Mouse (Mus musculus) heart, embryonic 15.5 days (tissue): ENCODE measurements around the gene Rln1. TPM values are rescaled to one million over a fixed set of nuclear protein-coding genes. Genes with fewer than 3 reads are reported as not detected.
A peak's percentile ranks its signal among the peaks of the same experiment; 100 is the strongest.

Experiments
- ATAC-seq: fragments of 200-750 bp; cut with Nextera tagmentation; replicated peaks from 2 replicates; pipeline ENCODE4 v1.8.0; 2017; ENCODE audit warnings: low read depth, moderate TSS enrichment; ENCODE audit not compliant: insufficient number of reproducible peaks, insufficient read depth, low FRiP score
- H3K27ac ChIP-seq: fragments of 300-500 bp; sonication (generic); 2 replicates; pipeline ENCODE4 v1.5.1; 2015; ENCODE audit warnings: mild to moderate bottlenecking, inconsistent platforms
- H3K27me3 ChIP-seq: fragments of 300-500 bp; sonication (generic); 2 replicates; pipeline ENCODE4 v1.6.1; 2015; ENCODE audit warnings: inconsistent platforms
- H3K36me3 ChIP-seq: fragments of 300-500 bp; sonication (generic); 2 replicates; pipeline ENCODE4 v1.6.1; 2015; ENCODE audit warnings: mild to moderate bottlenecking, inconsistent platforms
- H3K4me1 ChIP-seq: fragments of 300-500 bp; sonication (generic); replicated peaks from 2 replicates; pipeline ENCODE4 v1.6.1; 2015; ENCODE audit warnings: inconsistent platforms
- H3K4me2 ChIP-seq: fragments of 300-500 bp; sonication (generic); 2 replicates; pipeline ENCODE4 v1.6.1; 2015; ENCODE audit warnings: inconsistent platforms, mild to moderate bottlenecking, moderate library complexity
- H3K4me3 ChIP-seq: fragments of 300-500 bp; sonication (generic); 2 replicates; pipeline ENCODE4 v1.5.1; 2015; ENCODE audit warnings: mild to moderate bottlenecking, inconsistent platforms
- H3K9ac ChIP-seq: fragments of 300-500 bp; sonication (generic); 2 replicates; pipeline ENCODE4 v1.6.1; 2015; ENCODE audit warnings: mild to moderate bottlenecking, inconsistent platforms
- H3K9me3 ChIP-seq: fragments of 300-500 bp; sonication (generic); replicated peaks from 2 replicates; pipeline ENCODE4 v1.6.1; 2016; ENCODE audit warnings: inconsistent platforms
- WGBS: fragments of 180-500 bp; shearing (Covaris S2); methylation state at CpG from one replicate; pipeline ENCODE4 v1.1.7; 2015; ENCODE audit warnings: mixed read lengths; 5-methylcytosine and 5-hydroxymethylcytosine counted together
- polyA plus RNA-seq: library from polyadenylated mRNA; unstranded; fragments of >200 nt; fragmentation: Nextera tagmentation; extraction: Ambion mirVana; gene quantifications from 2 replicates; pipeline ENCODE4 v1.2.1, GENCODE M21; 2015

Rln1 gene
- polyA plus RNA-seq, 1 experiment from 2014 or later: 0.18 TPM

DNA sequence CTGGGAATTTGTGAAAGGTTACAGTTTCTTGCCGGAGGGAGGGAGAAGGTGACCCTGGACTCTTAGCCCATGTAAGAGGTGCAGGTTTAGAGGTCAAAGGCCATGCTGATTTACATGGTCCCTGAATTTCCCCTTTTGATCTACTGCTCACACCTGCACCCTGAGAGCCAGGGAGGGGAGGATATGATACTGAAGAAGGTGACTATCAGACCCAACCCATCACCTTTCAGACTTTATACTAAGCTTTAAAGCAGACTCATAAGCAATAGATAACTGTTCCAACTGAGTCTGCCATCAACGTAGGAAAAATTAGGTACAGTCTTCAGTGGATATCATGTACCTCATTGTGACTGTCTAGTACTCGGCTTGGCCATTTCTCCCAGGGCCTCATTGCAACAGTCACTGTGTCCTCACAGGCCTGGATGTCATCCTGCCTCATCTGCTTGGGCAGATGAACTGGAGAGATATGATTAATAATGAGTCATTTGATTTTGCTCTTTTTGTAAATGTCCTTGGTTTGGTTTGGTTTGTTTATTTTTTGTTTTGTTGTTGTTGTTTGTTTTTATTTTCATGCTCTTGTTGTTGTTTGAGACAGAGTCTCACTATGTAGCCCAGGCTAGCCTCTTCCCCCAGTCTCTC is 34.3 kb upstream of the Rln1 start:
- no peak for ATAC-seq
- Histone ChIP-seq H3K9ac (no peak overlapping the region), H3K27ac (no peak overlapping the region), H3K36me3 (no peaks in the 10 kb centered on the region), H3K4me1 (peaks cover 6% of the 10 kb centered on the region), H3K27me3 (no peaks in the 10 kb centered on the region), H3K9me3 (no peaks in the 10 kb centered on the region), H3K4me3 (no peak overlapping the region), H3K4me2 (no peak overlapping the region)
- WGBS: 71% methylated on average over 3 of the region's 3 CpGs

DNA sequence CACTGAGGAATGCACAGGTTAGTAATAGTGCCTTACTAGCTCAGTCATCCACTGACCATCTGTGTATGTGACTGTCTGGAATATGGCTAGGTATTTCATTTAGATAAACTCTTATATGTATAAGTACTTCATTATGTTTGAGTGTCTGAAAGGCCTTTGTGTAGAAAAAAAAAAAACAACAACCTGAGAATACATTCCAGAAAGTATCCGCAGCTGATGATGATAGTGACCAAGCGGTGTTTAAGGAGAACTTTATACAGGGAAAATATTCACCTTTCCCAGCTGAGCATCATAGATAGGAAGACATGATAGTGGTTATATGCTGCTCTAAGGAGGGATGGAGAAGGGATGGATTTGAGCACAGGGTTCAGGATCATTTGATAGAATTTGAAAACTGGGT is 33.6 kb upstream of the Rln1 start:
- Histone ChIP-seq H3K27me3 (no peaks in the 10 kb centered on the region), H3K9me3 (no peaks in the 10 kb centered on the region), H3K4me3 (no peak overlapping the region; the same call in 1 of the 2 replicates), H3K4me1 (peaks cover 6% of the 10 kb centered on the region), H3K27ac (no peak overlapping the region), H3K4me2 (no peak overlapping the region), H3K9ac (no peak overlapping the region), H3K36me3 (no peaks in the 10 kb centered on the region)
- ATAC-seq: no peak
- WGBS: 81% methylated on average over 2 of the region's 2 CpGs

DNA sequence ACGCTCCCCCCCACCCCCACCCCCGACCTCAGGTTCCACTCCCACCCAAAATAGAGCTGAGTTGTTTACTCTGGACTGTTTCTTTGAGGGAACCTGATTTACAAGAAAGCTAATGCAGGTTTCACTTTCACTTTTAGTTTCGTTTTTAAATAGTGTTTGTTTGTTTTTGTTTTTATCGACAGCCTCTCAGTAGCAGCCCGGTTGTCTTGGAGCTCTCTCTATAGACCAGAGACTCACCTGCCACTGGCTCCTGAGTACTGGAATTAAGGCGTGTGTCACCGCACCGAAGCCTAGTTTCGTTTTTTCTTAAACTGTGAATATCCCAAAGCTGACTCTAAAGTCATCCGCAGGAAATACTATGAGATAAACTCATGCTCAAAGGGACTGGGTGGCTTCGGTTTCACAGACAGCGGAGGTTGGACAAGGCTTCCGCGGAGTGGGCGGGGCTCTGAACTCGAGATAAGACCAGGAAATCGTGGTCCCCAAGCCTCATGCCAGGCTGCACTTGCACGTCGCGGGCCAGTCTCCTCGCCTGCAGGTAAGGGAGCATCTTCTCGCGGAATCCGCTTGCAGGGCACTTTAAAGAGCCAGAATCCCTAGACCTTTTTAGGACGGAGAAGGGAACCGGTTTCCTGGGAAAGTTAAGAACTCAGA is 32.6 kb upstream of the Rln1 start, which contains the start of the genes Plgrkt and Cd274:
Gene Plgrkt, minus strand, starts transcription at position 422 of the 654 bp plus-strand sequence.
Gene Cd274, plus strand, starts transcription at position 487 of the 654 bp plus-strand sequence.
- H3K4me1 ChIP-seq: peaks cover 11% of the 10 kb centered on the region
- peak; percentile 71; the same call in 1 of the 2 replicates for ATAC-seq
- WGBS: 2% methylated on average over 26 of the region's 26 CpGs
- peak within 1 kb of the TSS; percentile 52; the same call in 1 of the 2 replicates for H3K27ac ChIP-seq
- peak within 1 kb of the TSS; percentile 88 for H3K4me2 ChIP-seq
- H3K36me3 ChIP-seq: no peaks in the 10 kb centered on the region
- H3K9me3 ChIP-seq: no peaks in the 10 kb centered on the region
- H3K27me3 ChIP-seq: no peaks in the 10 kb centered on the region
- H3K9ac ChIP-seq: peak within 1 kb of the TSS; percentile 57
- peak within 1 kb of the TSS; percentile 63 for H3K4me3 ChIP-seq

DNA sequence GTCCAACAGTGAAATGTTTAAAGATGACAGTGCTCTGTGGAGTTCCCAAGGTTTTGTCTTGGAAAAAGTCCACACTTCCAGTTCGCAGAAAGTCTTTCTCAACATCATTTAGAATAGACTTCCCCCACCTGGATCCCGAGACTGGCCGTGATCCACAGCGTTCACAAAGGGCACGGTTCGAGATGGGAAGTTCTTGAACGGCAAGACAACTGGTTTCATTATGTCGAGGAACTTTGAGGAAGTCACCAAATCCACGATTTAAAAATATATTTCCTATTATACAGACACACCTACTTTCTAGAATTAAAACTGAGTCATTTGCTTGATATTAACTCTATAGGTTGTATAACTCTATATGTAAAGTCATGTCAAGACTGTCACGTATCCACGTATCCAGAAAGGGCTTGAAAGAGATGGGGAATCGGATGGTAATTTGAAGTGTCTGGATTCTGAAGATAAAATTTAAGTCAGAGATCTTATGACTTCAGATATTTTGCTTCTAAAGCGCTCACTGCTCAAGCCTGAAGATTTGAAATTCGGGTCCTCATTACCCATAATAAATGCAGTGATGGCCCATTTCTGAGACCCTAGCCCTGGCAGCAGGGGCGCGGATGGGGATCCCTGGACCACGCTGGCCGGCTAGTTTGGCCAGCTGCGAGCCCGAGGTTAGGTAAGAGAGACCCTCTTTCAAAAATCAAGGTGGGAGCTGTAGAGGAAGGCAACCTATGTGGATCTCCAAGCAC is 31.9 kb upstream of the Rln1 start:
- Histone ChIP-seq H3K27ac (peak overlapping the region; percentile 52; the same call in 1 of the 2 replicates), H3K27me3 (no peaks in the 10 kb centered on the region)
- ATAC-seq: no peak

DNA sequence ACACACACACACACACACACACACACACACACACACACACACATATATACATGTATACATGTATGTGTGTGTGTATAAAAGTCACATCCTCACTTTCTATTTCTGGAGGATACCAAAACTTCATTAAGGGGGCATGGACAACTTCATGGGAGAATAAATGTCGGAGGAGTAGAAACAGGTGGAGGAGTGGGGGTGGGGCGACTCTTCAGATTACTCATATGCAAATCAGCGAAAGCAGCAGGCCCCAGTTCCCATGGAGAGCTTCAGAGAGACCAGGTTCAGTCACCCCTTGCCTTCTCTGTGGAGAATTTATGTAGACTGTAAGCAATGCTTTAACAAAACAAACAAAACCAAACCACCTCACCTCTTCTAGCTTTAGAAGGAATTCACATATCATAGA is 30.6 kb upstream of the Rln1 start:
- Histone ChIP-seq H3K4me1 (peaks cover 24% of the 10 kb centered on the region), H3K9ac (no peak overlapping the region), H3K27ac (no peak overlapping the region), H3K4me2 (no peak overlapping the region), H3K9me3 (no peaks in the 10 kb centered on the region), H3K4me3 (no peak overlapping the region), H3K27me3 (no peaks in the 10 kb centered on the region), H3K36me3 (no peaks in the 10 kb centered on the region)
- ATAC-seq: no peak
- 38% methylated on average over 3 of the region's 3 CpGs for WGBS

More for the DNA sequence above, 31.9 kb upstream of the Rln1 start:
- peak overlapping the region; percentile 57 for H3K9ac ChIP-seq
- 48% methylated on average over 20 of the region's 20 CpGs for WGBS
- H3K9me3 ChIP-seq: no peaks in the 10 kb centered on the region
- H3K36me3 ChIP-seq: no peaks in the 10 kb centered on the region
- peaks cover 13% of the 10 kb centered on the region for H3K4me1 ChIP-seq
- H3K4me2 ChIP-seq: peak overlapping the region; percentile 88
- H3K4me3 ChIP-seq: peak overlapping the region; percentile 63

DNA sequence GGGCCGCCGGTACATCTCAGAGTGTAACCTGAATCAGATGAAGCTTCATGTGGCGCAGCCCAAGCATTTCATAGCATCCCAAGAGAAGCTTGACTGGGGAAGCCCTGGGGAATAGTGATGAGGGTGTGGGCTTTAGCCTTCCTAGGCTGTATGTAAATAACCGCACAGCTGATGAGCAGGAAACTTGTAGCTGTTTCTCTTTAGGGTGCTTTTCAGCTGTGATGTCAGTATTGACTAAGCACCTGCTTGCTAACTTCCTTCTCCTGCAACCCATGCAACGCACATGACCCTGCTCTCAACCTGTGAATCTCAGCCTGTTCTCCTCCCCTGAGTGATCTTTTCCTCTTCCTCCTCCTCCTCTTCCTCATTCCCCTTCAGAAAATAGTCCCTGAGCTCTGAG is 29.6 kb upstream of the Rln1 start:
- Histone ChIP-seq H3K9me3 (no peaks in the 10 kb centered on the region), H3K4me1 (peaks cover 26% of the 10 kb centered on the region), H3K9ac (no peak overlapping the region), H3K4me2 (no peak overlapping the region), H3K27me3 (no peaks in the 10 kb centered on the region), H3K4me3 (no peak overlapping the region), H3K36me3 (no peaks in the 10 kb centered on the region), H3K27ac (no peak overlapping the region)
- WGBS: 71% methylated on average over 5 of the region's 5 CpGs
- no peak for ATAC-seq

DNA sequence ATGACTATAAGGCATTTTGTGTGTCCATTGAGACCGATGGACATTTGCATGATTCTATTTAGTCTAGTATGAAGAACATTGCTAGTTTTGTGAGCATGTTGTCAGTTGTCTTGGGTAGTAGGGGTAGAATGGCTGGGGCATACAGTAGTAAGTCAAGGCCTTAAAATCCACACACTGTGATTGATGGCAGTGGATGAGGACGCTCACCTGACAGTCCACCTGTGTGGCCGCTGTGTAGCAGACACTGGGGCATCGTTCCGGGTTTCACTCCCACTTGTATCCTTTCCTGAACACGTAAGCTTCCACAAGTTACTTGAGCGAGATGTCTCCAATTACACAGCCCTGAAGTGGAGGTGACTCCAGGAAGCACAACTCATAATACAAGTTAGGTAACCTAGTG is 29.1 kb upstream of the Rln1 start:
- ATAC-seq: no peak
- Histone ChIP-seq H3K4me3 (no peak overlapping the region), H3K27me3 (no peaks in the 10 kb centered on the region), H3K27ac (no peak overlapping the region), H3K4me2 (no peak overlapping the region), H3K4me1 (peaks cover 26% of the 10 kb centered on the region), H3K9me3 (no peaks in the 10 kb centered on the region), H3K9ac (no peak overlapping the region), H3K36me3 (no peaks in the 10 kb centered on the region)
- WGBS: 84% methylated on average over 7 of the region's 7 CpGs

DNA sequence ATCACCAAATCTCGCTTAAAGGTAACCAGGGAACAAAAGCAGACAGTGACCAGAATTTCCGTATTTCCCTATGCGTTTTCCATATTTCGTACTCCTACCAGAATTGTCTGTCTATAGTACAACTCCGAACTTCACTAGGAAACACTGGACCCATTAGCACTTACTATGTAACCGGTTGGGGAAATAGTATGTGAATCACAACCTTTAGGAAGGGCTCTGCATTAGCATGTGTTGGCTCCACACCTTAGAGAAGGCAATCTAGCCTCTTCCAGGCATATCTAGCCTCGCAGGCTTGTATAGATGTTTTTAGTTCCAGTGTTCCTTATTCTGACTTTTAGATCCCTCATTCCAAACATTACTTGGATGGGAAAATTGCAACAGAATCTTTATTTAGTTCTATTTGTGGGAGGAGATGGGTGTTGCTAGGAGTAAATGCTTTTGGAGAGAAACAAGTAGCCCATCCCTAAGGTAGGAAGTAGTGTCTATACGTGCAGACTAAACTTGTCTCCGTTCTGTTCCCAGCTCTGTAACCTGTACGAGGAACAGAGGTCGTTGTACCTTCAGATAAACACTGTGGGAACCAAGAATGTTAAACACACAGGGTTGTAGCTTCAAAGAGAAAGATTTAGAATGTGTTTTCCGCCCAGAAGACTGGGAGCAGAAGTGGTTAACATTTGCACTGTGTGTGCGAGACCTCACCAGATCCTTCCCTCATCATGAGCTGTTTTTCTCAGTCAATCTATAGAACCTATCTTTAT is 27.9 kb upstream of the Rln1 start:
- Histone ChIP-seq H3K4me2 (peak overlapping the region; percentile 89), H3K9ac (peak overlapping the region; percentile 84; the same call in 1 of the 2 replicates), H3K27ac (no peak overlapping the region), H3K4me1 (peaks cover 22% of the 10 kb centered on the region), H3K27me3 (no peaks in the 10 kb centered on the region), H3K4me3 (peak overlapping the region; percentile 87), H3K9me3 (no peaks in the 10 kb centered on the region), H3K36me3 (no peaks in the 10 kb centered on the region; the same call in 1 of the 2 replicates)
- 38% methylated on average over 13 of the region's 13 CpGs for WGBS
- ATAC-seq: no peak

DNA sequence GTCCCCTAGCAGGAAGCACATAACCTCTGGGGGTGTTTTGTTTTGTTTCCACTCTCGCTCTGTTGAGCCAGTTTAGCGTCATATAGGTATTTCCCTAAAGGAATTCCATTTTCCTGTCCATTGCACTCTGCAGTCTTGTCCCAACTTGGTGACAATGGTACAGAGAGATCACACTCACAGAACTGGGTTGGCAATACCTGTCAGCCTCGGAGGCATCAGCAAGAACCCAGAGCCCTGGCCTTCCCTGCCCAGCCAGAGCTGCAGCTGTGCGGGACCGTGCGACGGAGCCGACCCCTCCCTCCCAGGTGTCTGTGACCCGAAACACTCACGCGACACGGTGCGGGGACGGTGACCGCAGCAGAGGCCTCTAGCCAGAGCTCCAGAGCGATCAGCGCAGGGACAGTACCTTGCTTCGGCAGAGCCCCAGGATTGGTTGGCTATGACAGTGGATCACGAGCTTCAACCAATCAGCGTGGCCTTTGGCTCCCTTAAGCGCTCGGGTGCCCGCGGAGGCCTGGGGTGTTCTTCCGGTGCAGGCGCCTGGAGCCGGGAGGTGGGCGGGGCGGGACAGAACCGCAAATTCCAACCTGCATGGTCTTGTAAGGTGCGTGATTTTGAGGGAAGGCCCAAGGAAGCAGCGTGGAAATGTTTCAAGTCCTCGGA is 27.1 kb upstream of the Rln1 start:
- Histone ChIP-seq H3K4me3 (peak overlapping the region; percentile 87), H3K27me3 (no peaks in the 10 kb centered on the region), H3K4me2 (peak overlapping the region; percentile 89), H3K9me3 (no peaks in the 10 kb centered on the region), H3K4me1 (peaks cover 20% of the 10 kb centered on the region), H3K9ac (peak overlapping the region; percentile 84), H3K27ac (peak overlapping the region; percentile 52; the same call in 1 of the 2 replicates), H3K36me3 (no peaks in the 10 kb centered on the region; the same call in 1 of the 2 replicates)
- 2% methylated on average over 33 of the region's 33 CpGs for WGBS
- ATAC-seq: peak; percentile 99

DNA sequence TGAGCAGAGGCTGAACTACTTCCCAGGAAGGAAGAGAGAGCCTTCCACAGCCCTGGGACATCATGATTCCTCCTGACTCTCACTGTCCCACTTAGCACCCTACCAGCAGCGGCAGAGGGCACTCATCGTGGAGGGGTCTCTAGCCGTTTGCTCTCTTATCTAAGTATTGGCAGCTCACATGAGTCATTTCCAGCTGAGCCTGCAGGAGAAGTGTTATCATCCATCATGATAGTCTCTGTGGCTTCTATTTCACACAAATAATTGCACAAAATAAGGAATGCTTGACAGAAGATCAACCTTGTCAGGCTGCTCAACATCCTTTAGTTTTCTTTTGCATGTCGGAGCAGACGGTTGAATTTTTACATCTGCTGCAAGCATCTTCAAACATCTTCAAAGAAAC is 25.8 kb upstream of the Rln1 start:
- ATAC-seq: no peak

More for the DNA sequence above, 25.8 kb upstream of the Rln1 start:
- Histone ChIP-seq H3K9me3 (no peaks in the 10 kb centered on the region), H3K27ac (no peak overlapping the region), H3K4me1 (peaks cover 22% of the 10 kb centered on the region), H3K4me2 (no peak overlapping the region), H3K36me3 (no peaks in the 10 kb centered on the region; the same call in 1 of the 2 replicates), H3K27me3 (no peaks in the 10 kb centered on the region), H3K4me3 (no peak overlapping the region), H3K9ac (no peak overlapping the region)
- 52% methylated on average over 5 of the region's 5 CpGs for WGBS
